Mouse (Mus musculus) neural tube, embryonic 15.5 days (tissue): ENCODE results near the gene Hspa14. TPM values are rescaled to one million over a fixed set of nuclear protein-coding genes. Genes with fewer than 3 reads are reported as not detected.
A peak's percentile ranks its signal among the peaks of the same experiment; 100 is the strongest.

Experiments
- ATAC-seq: fragments of 200-750 bp; cut with Nextera tagmentation; 2 replicates; pipeline ENCODE4 v1.8.0; 2017; ENCODE audit warnings: mild to moderate bottlenecking, moderate TSS enrichment, moderate library complexity; ENCODE audit not compliant: low FRiP score
- H3K27ac ChIP-seq: fragments of 300-500 bp; sonication (generic); replicated peaks from 2 replicates; pipeline ENCODE4 v1.5.1; 2015; ENCODE audit warnings: mild to moderate bottlenecking, inconsistent platforms
- H3K27me3 ChIP-seq: fragments of 300-500 bp; sonication (generic); replicated peaks from 2 replicates; pipeline ENCODE4 v1.6.1; 2015; ENCODE audit warnings: inconsistent platforms
- H3K36me3 ChIP-seq: fragments of 300-500 bp; sonication (generic); 2 replicates; pipeline ENCODE4 v1.6.1; 2015; ENCODE audit warnings: inconsistent platforms
- H3K4me1 ChIP-seq: fragments of 300-500 bp; sonication (generic); 2 replicates; pipeline ENCODE4 v1.6.1; 2015; ENCODE audit warnings: inconsistent platforms
- H3K4me2 ChIP-seq: fragments of 300-500 bp; sonication (generic); 2 replicates; pipeline ENCODE4 v1.6.1; 2015; ENCODE audit warnings: inconsistent platforms, mild to moderate bottlenecking, moderate library complexity
- H3K4me3 ChIP-seq: fragments of 300-500 bp; sonication (generic); replicated peaks from 2 replicates; pipeline ENCODE4 v1.5.1; 2015; ENCODE audit warnings: mild to moderate bottlenecking, inconsistent platforms
- H3K9ac ChIP-seq: fragments of 300-500 bp; sonication (generic); replicated peaks from 2 replicates; pipeline ENCODE4 v1.6.1; 2015; ENCODE audit warnings: mild to moderate bottlenecking, inconsistent platforms
- H3K9me3 ChIP-seq: fragments of 300-500 bp; sonication (generic); replicated peaks from 2 replicates; pipeline ENCODE4 v1.6.1; 2016; ENCODE audit warnings: inconsistent platforms
- whole genome bisulfite sequencing: fragments of 180-500 bp; shearing (Covaris S2); methylation state at CpG from one replicate; pipeline ENCODE4 v1.1.7; 2015; ENCODE audit warnings: mixed read lengths; 5-methylcytosine and 5-hydroxymethylcytosine counted together
- polyA plus RNA-seq: library from polyadenylated mRNA; unstranded; fragments of >200 nt; fragmentation: Nextera tagmentation; extraction: Ambion mirVana; gene quantifications from 2 replicates; pipeline ENCODE4 v1.2.1, GENCODE M21; 2015

The Hspa14 gene
- 58.0 and 75.0 TPM in 2 replicates for polyA plus RNA-seq

DNA sequence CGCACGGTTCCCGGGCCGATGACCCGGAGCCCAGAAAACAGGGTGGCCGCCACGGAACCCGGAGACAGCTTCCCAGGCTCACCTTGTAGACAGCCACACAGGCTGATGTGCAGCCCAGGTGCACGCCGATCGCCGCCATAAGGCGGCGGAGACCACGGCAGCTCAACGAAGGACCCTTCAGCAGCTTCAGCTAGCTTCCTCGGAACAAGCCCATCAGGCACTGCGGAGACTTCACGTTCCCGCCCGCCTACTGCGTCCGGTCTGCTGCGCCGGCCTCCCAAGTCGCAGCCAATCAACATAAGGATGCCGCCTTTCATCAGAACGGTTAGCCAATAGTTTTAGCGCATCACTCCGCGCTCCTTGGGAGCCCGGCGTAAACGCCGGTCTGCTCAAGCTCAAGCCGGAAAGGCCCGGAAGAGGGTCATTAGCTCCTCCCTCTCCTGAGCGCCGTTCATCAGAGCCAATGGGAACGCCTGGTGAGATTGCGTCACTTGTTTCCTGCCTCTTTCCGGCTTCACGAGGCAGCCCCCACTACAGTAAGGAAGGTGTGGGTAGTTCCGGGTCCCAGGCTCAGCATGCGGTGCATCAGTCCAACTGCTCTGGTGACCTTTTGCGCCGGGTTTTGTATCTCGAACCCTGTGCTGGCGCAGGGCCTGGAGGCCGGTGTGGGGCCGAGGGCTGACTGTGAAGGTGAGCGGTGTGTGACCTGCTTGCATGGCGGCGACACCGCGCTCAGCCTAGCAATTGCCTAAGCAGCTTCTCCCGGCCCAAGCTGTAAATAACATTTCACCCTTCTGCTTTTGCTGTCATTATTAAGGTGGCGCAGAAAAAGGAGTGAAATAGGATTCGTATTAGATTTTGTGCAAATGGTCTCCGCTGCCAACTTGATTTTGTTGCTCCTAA is at the start of gene Hspa14, which contains the start of the genes Gm45902 and Cdnf:
Hspa14 (minus strand) TSS at position 263 of the 903 bp plus-strand sequence.
Gm45902 (minus strand) TSS at position 239 of the 903 bp plus-strand sequence.
Cdnf (plus strand) TSS at position 479 of the 903 bp plus-strand sequence.
- H3K27ac ChIP-seq = peak within 1 kb of the TSS; percentile 90
- peak; percentile 100 for ATAC-seq

DNA sequence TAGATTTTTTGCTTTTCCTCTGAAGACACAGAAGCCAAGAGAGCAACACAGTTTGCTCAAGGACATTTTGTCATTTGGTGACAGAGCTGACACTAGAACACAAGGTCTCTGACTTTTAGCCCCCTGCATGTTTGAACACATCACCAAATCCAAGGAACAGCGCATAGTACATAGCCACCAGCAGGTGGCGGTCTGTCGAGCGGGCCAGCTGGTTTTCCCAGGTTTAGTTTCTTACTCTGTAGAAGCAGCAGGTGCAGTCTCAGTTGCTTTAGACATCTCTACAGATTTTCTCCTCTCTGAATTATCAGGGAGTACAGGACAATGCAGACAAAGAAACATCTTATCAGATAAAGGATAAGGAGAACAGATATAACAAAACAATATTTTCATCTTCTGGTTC is 34.0 kb upstream of the Hspa14 start:
- Histone ChIP-seq H3K9me3 (0 out of 2 replicates have a peak, but pooled peaks cover 3% of the 10 kb centered on the region), H3K27ac (no peak overlapping the region), H3K9ac (no peak overlapping the region), H3K36me3 (no peaks in the 10 kb centered on the region), H3K4me3 (no peak overlapping the region), H3K4me2 (no peak overlapping the region), H3K27me3 (peaks cover 6% of the 10 kb centered on the region; the same call in 1 of the 2 replicates), H3K4me1 (peaks cover 6% of the 10 kb centered on the region; the same call in 1 of the 2 replicates)
- ATAC-seq = no peak
- WGBS = 4% methylated on average over 4 of the region's 4 CpGs

More for the DNA sequence above, at the start of gene Hspa14, which contains the start of the genes Gm45902 and Cdnf:
- under 1% methylated on average over 60 of the region's 60 CpGs for WGBS
- no peaks in the 10 kb centered on the region for H3K9me3 ChIP-seq
- H3K4me3 ChIP-seq = peak within 1 kb of the TSS; percentile 78
- H3K4me1 ChIP-seq = peaks cover 15% of the 10 kb centered on the region
- H3K9ac ChIP-seq = peak within 1 kb of the TSS; percentile 82
- peaks cover 25% of the 10 kb centered on the region for H3K36me3 ChIP-seq
- H3K4me2 ChIP-seq = peak within 1 kb of the TSS; percentile 91
- no peaks in the 10 kb centered on the region for H3K27me3 ChIP-seq

DNA sequence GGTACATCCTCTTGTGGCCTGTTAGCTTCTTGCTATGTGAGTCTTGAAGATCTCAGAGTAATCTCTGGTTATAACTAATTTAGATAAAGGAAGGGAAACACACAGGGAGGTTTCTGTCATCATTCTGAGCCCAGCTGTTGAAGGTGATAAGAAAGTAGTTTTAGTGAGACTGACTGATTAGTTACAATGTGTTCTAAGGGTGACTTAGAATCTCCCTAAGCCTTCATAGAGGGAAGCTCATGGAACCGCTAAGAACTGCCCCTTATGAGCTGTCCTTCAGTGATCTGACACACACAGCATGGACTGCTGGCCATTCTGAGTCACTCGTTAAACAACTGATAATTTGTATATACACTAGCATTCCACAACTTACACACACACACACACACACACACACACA is 33.4 kb upstream of the Hspa14 start:
- Histone ChIP-seq H3K9me3 (no peaks in the 10 kb centered on the region), H3K4me1 (peaks cover 6% of the 10 kb centered on the region; the same call in 1 of the 2 replicates), H3K27ac (no peak overlapping the region), H3K9ac (no peak overlapping the region), H3K27me3 (peaks cover 6% of the 10 kb centered on the region; the same call in 1 of the 2 replicates), H3K4me3 (no peak overlapping the region), H3K4me2 (no peak overlapping the region), H3K36me3 (no peaks in the 10 kb centered on the region)
- WGBS = 77% methylated on average over 2 of the region's 2 CpGs
- ATAC-seq = no peak

DNA sequence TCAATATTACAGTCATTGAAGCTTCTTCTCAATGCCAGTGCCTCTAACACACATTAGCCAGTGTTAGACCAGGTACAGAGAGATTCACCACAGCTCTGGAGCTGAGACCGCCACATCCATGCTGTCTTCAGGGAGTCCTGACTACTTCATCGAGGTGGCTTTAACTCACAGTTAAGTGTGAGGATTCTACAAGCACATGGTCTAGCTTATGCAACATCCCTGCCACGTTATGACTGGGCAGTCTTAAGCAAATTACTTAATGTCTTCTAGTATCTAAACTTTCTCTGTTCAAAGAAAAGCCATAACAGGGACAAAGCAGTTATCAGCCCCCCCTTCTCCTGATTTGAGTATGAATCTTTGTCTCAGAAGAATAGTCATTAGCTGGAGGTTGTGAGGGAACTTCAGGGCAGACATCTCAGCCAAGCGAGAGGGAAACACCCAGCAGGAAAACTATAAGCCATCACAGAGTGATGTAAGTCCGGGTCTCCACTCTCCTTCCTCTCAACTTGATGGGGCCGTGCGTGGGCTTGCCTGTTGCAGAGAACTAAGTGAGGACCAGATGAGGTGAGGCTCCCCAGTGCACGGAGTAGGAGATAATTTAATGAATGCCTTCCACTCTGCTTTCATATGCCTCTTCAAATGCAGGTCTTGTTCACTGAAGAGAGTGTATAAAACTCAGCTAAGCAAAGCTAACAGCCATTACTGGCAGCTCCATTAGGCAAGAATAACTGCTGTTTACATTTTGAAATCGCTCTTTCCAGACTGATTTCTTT is 28.9 kb upstream of the Hspa14 start:
- Histone ChIP-seq H3K27me3 (peaks cover 6% of the 10 kb centered on the region; the same call in 1 of the 2 replicates), H3K9me3 (no peaks in the 10 kb centered on the region), H3K4me3 (no peak overlapping the region), H3K4me1 (peaks cover 6% of the 10 kb centered on the region; the same call in 1 of the 2 replicates), H3K27ac (no peak overlapping the region), H3K9ac (no peak overlapping the region), H3K36me3 (no peaks in the 10 kb centered on the region), H3K4me2 (no peak overlapping the region)
- 56% methylated on average over 9 of the region's 9 CpGs for WGBS
- no peak for ATAC-seq

GRCm38 (mm10) chr2:3526288-3526687 is 13.7 kb upstream of the Hspa14 start:
- no peak overlapping the region for H3K4me2 ChIP-seq
- H3K9ac ChIP-seq = no peak overlapping the region
- ATAC-seq = no peak
- no peaks in the 10 kb centered on the region for H3K9me3 ChIP-seq
- 80% methylated on average over 6 of the region's 6 CpGs for WGBS
- no peaks in the 10 kb centered on the region for H3K36me3 ChIP-seq
- H3K27ac ChIP-seq = no peak overlapping the region
- no peak overlapping the region for H3K4me3 ChIP-seq
- H3K4me1 ChIP-seq = no peaks in the 10 kb centered on the region
- no peaks in the 10 kb centered on the region for H3K27me3 ChIP-seq

DNA sequence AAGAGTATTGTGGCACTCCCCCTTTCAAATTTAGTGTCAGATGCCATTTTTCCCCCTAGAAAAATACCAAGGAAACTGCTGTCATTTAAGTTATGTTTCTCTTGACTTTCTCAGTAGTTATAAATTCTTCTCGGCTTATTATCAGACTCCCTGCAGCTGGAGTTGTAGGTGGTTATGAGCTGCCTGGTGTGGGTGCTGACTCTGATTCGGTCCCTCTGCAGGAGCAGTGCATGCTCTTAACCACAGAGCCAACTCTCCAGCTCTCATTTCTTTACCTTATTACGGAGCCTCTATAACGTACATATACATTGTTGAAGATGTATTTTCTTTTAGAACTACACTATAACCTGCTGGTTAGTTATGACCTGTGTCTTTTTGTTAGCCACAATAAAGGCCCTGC is 9.9 kb upstream of the Hspa14 start:
- Histone ChIP-seq H3K27me3 (no peaks in the 10 kb centered on the region), H3K27ac (no peak overlapping the region), H3K4me1 (no peaks in the 10 kb centered on the region), H3K36me3 (no peaks in the 10 kb centered on the region), H3K9me3 (no peaks in the 10 kb centered on the region), H3K4me3 (no peak overlapping the region), H3K9ac (no peak overlapping the region), H3K4me2 (no peak overlapping the region)
- WGBS = 86% methylated on average over 4 of the region's 4 CpGs
- no peak for ATAC-seq

DNA sequence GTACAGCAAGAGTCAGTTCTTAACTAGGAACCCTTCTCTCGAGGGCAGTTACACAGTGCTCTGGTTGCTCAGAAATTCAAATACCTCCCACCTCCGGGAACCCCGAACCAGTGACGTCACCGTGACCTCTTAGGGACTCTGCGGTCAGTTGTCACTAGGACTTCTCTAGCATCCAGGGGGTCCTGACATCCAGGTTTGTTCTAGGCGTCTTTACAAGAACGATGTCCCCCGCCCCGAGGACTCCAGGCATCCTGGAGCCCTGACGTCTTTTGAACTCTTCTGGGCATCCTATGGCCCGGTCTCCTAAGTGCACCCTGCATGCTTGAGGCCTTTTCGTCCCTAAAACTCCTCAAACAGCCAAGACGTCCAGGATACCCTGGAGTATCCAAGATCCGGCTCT is 538 bp downstream of the Hspa14 start:
- peak; percentile 3 for ATAC-seq
- peak overlapping the region; percentile 87 for H3K27ac ChIP-seq
- H3K36me3 ChIP-seq = peaks cover 28% of the 10 kb centered on the region
- WGBS = under 1% methylated on average over 15 of the region's 15 CpGs
- peak overlapping the region; percentile 78 for H3K4me3 ChIP-seq
- no peaks in the 10 kb centered on the region for H3K9me3 ChIP-seq
- H3K27me3 ChIP-seq = no peaks in the 10 kb centered on the region
- H3K4me1 ChIP-seq = peaks cover 15% of the 10 kb centered on the region
- H3K4me2 ChIP-seq = peak overlapping the region; percentile 91
- peak overlapping the region; percentile 82 for H3K9ac ChIP-seq

GRCm38 (mm10) chr2:3500886-3501285 is 11.7 kb downstream of the Hspa14 start:
- no peak for ATAC-seq
- Histone ChIP-seq H3K4me1 (no peaks in the 10 kb centered on the region), H3K9me3 (no peaks in the 10 kb centered on the region), H3K27me3 (no peaks in the 10 kb centered on the region), H3K36me3 (peaks cover 54% of the 10 kb centered on the region), H3K4me2 (no peak overlapping the region), H3K9ac (no peak overlapping the region), H3K4me3 (no peak overlapping the region), H3K27ac (no peak overlapping the region)
- WGBS = 97% methylated on average over 5 of the region's 5 CpGs

- Histone ChIP-seq H3K9me3 (no peaks in the 10 kb centered on the region), H3K27ac (no peak overlapping the region), H3K9ac (no peak overlapping the region), H3K36me3 (peaks cover 58% of the 10 kb centered on the region), H3K4me3 (no peak overlapping the region), H3K27me3 (no peaks in the 10 kb centered on the region), H3K4me1 (no peaks in the 10 kb centered on the region), H3K4me2 (no peak overlapping the region)
- WGBS = 96% methylated on average over 6 of the region's 6 CpGs
- ATAC-seq = no peak
Measured at GRCm38 (mm10) chr2:3499543-3499942, 13.1 kb downstream of the Hspa14 start.

GRCm38 (mm10) chr2:3493833-3494409 is 18.7 kb downstream of the Hspa14 start:
- ATAC-seq = no peak
- Histone ChIP-seq H3K4me1 (no peaks in the 10 kb centered on the region), H3K36me3 (peaks cover 72% of the 10 kb centered on the region), H3K27ac (no peak overlapping the region), H3K4me3 (no peak overlapping the region), H3K9ac (no peak overlapping the region), H3K4me2 (no peak overlapping the region), H3K27me3 (no peaks in the 10 kb centered on the region), H3K9me3 (no peaks in the 10 kb centered on the region)
- 97% methylated on average over 3 of the region's 3 CpGs for WGBS

- ATAC-seq = no peak
- no peak overlapping the region for H3K9ac ChIP-seq
- H3K9me3 ChIP-seq = no peaks in the 10 kb centered on the region
- H3K4me2 ChIP-seq = no peak overlapping the region
- H3K27ac ChIP-seq = no peak overlapping the region
- H3K36me3 ChIP-seq = peaks cover 44% of the 10 kb centered on the region
- no peak overlapping the region for H3K4me3 ChIP-seq
- H3K4me1 ChIP-seq = no peaks in the 10 kb centered on the region
- 87% methylated on average over 3 of the region's 3 CpGs for WGBS
- H3K27me3 ChIP-seq = no peaks in the 10 kb centered on the region
Measured at GRCm38 (mm10) chr2:3489816-3490215, 22.8 kb downstream of the Hspa14 start.
